Mouse (Mus musculus): ENCODE measurements around the gene Gm10719. TPM values are rescaled to one million over a fixed set of nuclear protein-coding genes. Genes with fewer than 3 reads are reported as not detected.
"Not testable (repeated sequence)": the region's sequence is repeated elsewhere in the genome, so short reads cannot be mapped to it uniquely, and the experiment has no call there.

Gene Gm10719
- polyA plus RNA-seq, 1 experiment from 2014 or later: not detected

DNA sequence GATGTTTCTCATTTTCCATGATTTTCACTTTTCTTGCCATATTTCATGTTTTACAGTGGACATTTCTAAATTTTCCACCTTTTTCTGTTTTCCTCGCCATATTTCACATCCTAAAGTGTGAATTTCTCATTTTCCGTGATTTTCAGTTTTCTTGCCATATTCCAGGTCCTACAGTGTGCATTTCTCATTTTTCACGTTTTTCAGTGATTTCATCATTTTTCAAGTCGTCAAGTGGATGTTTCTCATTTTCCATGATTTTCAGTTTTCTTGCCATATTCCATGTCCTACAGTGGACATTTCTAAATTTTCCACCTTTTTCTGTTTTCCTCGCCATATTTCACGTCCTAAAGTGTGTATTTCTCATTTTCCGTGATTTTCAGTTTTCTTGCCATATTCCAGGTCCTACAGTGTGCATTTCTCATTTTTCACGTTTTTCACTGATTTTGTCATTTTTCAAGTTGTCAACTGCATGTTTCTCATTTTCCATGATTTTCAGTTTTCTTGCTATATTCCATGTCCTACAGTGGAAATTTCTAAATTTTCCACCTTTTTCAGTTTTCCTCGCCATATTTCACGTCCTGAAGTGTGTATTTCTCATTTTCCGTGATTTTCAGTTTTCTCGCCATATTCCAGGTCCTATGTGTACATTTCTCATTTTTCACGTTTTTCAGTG, 6.2 kb downstream of the Gm10719 start, which contains the start of gene Gm10718:
Gm10718 (plus strand) TSS at position 236 of the 673 bp plus-strand sequence.
- DNase-seq (ENCODE audit: low spot score); H3K27me3 ChIP-seq (ENCODE audit: control insufficient read depth, insufficient read depth, low read length); H3K27ac ChIP-seq (ENCODE audit: low read depth, low read length); H3K4me2 ChIP-seq (ENCODE audit: low read depth, low read length, severe bottlenecking); H3K9me3 ChIP-seq (ENCODE audit: control insufficient read depth, low read length); H3K4me3 ChIP-seq (ENCODE audit: low read depth, low read length); H3K9ac ChIP-seq (ENCODE audit: low read length); H3K4me1 ChIP-seq (replicated peaks; ENCODE audit: control insufficient read depth, insufficient read depth, low read length); ATAC-seq (replicated peaks; ENCODE audit: low FRiP score); H3K36me3 ChIP-seq (ENCODE audit: control insufficient read depth, insufficient read depth, low read length): not testable (repeated sequence)
- 71% methylated on average over 9 of the region's 13 CpGs for WGBS

DNA sequence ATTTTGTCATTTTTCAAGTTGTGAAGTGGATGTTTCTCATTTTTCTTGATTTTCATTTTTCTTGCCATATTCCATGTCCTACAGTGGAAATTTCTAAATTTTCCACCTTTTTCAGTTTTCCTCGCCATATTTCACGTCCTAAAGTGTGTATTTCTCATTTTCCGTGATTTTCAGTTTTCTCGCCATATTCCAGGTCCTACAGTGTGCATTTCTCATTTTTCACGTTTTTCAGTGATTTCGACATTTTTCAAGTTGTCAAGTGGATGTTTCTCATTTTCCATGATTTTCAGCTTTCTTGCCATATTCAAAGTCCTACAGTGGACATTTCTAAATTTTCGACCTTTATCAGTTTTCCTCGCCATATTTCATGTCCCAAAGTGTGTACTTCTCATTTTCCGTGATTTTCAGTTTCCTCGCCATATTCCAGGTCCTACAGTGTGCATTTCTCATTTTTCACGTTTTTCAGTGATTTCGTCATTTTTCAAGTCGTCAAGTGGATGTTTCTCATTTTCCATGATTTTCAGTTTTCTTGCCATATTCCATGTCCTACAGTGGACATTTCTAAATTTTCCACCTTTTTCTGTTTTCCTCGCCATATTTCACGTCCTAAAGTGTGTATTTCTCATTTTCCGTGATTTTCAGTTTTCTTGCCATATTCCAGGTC, 6.9 kb downstream of the Gm10719 start:
- not testable (repeated sequence) for H3K27me3 ChIP-seq (ENCODE audit: control insufficient read depth, insufficient read depth, low read length); H3K27ac ChIP-seq (ENCODE audit: low read depth, low read length); H3K4me1 ChIP-seq (replicated peaks; ENCODE audit: control insufficient read depth, insufficient read depth, low read length); H3K9ac ChIP-seq (ENCODE audit: low read length); H3K4me2 ChIP-seq (ENCODE audit: low read depth, low read length, severe bottlenecking); H3K4me3 ChIP-seq (ENCODE audit: low read depth, low read length); H3K36me3 ChIP-seq (ENCODE audit: control insufficient read depth, insufficient read depth, low read length); H3K9me3 ChIP-seq (ENCODE audit: control insufficient read depth, low read length); DNase-seq (ENCODE audit: low spot score); ATAC-seq (replicated peaks; ENCODE audit: low FRiP score)
- 64% methylated on average over 15 of the region's 16 CpGs for WGBS

DNA sequence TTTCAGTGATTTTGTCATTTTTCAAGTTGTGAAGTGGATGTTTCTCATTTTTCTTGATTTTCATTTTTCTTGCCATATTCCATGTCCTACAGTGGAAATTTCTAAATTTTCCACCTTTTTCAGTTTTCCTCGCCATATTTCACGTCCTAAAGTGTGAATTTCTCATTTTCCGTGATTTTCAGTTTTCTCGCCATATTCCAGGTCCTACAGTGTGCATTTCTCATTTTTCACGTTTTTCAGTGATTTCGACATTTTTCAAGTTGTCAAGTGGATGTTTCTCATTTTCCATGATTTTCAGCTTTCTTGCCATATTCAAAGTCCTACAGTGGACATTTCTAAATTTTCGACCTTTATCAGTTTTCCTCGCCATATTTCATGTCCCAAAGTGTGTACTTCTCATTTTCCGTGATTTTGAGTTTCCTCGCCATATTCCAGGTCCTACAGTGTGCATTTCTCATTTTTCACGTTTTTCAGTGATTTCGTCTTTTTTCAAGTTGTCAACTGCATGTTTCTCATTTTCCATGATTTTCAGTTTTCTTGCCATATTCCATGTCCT, 7.8 kb downstream of the Gm10719 start, which contains the start of gene Gm10717:
Gm10717 (plus strand) TSS at position 506 of the 556 bp plus-strand sequence.
- not testable (repeated sequence) for H3K4me2 ChIP-seq (ENCODE audit: low read depth, low read length, severe bottlenecking); ATAC-seq (replicated peaks; ENCODE audit: low FRiP score); H3K4me1 ChIP-seq (replicated peaks; ENCODE audit: control insufficient read depth, insufficient read depth, low read length); H3K9me3 ChIP-seq (ENCODE audit: control insufficient read depth, low read length); H3K36me3 ChIP-seq (ENCODE audit: control insufficient read depth, insufficient read depth, low read length); H3K4me3 ChIP-seq (ENCODE audit: low read depth, low read length); DNase-seq (ENCODE audit: low spot score); H3K27me3 ChIP-seq (ENCODE audit: control insufficient read depth, insufficient read depth, low read length); H3K9ac ChIP-seq (ENCODE audit: low read length); H3K27ac ChIP-seq (ENCODE audit: low read depth, low read length)
- 68% methylated on average over 12 of the region's 12 CpGs for WGBS

DNA sequence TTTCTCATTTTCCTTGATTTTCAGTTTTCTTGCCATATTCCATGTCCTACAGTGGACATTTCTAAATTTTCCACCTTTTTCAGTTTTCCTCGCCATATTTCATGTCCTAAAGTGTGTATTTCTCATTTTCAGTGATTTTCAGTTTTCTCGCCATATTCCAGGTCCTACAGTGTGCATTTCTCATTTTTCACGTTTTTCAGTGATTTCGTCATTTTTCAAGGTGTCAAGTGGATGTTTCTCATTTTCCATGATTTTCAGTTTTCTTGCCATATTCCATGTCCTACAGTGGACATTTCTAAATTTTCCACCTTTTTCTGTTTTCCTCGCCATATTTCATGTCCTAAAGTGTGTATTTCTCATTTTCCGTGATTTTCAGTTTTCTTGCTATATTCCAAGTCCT, 8.4 kb downstream of the Gm10719 start:
- H3K9ac ChIP-seq (ENCODE audit: low read length); H3K9me3 ChIP-seq (ENCODE audit: control insufficient read depth, low read length); H3K4me2 ChIP-seq (ENCODE audit: low read depth, low read length, severe bottlenecking); DNase-seq (ENCODE audit: low spot score); H3K27ac ChIP-seq (ENCODE audit: low read depth, low read length); H3K4me3 ChIP-seq (ENCODE audit: low read depth, low read length); H3K27me3 ChIP-seq (ENCODE audit: control insufficient read depth, insufficient read depth, low read length); H3K36me3 ChIP-seq (ENCODE audit: control insufficient read depth, insufficient read depth, low read length); H3K4me1 ChIP-seq (replicated peaks; ENCODE audit: control insufficient read depth, insufficient read depth, low read length); ATAC-seq (replicated peaks; ENCODE audit: low FRiP score): not testable (repeated sequence)
- WGBS: 68% methylated on average over 4 of the region's 6 CpGs

DNA sequence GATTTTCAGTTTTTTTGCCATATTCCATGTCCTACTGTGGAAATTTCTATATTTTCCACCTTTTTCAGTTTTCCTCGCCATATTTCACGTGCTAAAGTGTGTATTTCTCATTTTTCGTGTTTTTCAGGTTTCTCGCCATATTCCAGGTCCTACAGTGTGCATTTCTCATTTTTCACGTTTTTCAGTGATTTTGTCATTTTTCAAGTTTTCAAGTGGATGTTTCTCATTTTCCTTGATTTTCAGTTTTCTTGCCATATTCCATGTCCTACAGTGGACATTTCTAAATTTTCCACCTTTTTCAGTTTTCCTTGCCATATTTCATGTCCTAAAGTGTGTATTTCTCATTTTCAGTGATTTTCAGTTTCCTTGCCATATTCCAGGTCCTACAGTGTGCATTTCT, 8.9 kb downstream of the Gm10719 start:
- H3K9me3 ChIP-seq (ENCODE audit: control insufficient read depth, low read length); H3K27ac ChIP-seq (ENCODE audit: low read depth, low read length); H3K27me3 ChIP-seq (ENCODE audit: control insufficient read depth, insufficient read depth, low read length); ATAC-seq (replicated peaks; ENCODE audit: low FRiP score); H3K36me3 ChIP-seq (ENCODE audit: control insufficient read depth, insufficient read depth, low read length); H3K4me1 ChIP-seq (replicated peaks; ENCODE audit: control insufficient read depth, insufficient read depth, low read length); H3K9ac ChIP-seq (ENCODE audit: low read length); H3K4me2 ChIP-seq (ENCODE audit: low read depth, low read length, severe bottlenecking); DNase-seq (ENCODE audit: low spot score); H3K4me3 ChIP-seq (ENCODE audit: low read depth, low read length): not testable (repeated sequence)
- 74% methylated on average over 5 of the region's 5 CpGs for WGBS

DNA sequence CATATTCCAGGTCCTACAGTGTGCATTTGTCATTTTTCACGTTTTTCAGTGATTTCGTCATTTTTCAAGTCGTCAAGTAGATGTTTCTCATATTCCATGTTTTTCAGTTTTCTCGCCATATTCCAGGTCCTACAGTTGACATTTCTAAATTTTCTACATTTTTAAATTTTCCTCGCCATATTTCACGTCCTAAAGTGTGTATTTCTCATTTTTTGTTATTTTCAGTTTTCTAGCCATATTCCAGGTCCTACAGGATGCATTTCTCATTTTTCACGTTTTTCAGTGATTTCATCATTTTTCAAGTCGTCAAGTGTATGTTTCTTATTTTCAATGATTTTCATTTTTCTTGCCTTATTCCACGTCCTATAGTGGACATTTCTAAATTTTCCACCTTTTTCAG, 9.5 kb downstream of the Gm10719 start:
- not testable (repeated sequence) for H3K9ac ChIP-seq (ENCODE audit: low read length); DNase-seq (ENCODE audit: low spot score); H3K27me3 ChIP-seq (ENCODE audit: control insufficient read depth, insufficient read depth, low read length); H3K4me2 ChIP-seq (ENCODE audit: low read depth, low read length, severe bottlenecking); H3K36me3 ChIP-seq (ENCODE audit: control insufficient read depth, insufficient read depth, low read length); ATAC-seq (replicated peaks; ENCODE audit: low FRiP score); H3K9me3 ChIP-seq (ENCODE audit: control insufficient read depth, low read length); H3K27ac ChIP-seq (ENCODE audit: low read depth, low read length); H3K4me3 ChIP-seq (ENCODE audit: low read depth, low read length); H3K4me1 ChIP-seq (replicated peaks; ENCODE audit: control insufficient read depth, insufficient read depth, low read length)
- WGBS: 69% methylated on average over 9 of the region's 9 CpGs

DNA sequence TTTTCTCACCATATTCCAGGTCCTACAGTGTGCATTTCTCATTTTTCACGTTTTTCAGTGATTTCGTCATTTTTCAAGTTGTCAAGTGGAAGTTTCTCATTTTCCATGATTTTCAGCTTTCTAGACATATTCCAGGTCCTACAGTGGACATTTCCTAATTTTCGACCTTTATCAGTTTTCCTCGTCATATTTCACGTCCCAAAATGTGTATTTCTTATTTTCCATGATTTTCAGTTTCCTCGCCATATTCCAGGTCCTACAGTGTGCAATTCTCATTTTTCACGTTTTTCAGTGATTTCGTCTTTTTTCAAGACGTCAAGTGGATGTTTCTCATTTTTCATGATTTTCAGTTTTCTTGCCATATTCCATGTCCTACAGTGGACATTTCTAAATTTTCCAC, 10.0 kb downstream of the Gm10719 start:
- DNase-seq (ENCODE audit: low spot score): peak; percentile 51
- H3K4me3 ChIP-seq (ENCODE audit: low read depth, low read length); H3K27ac ChIP-seq (ENCODE audit: low read depth, low read length); H3K9me3 ChIP-seq (ENCODE audit: control insufficient read depth, low read length); H3K36me3 ChIP-seq (ENCODE audit: control insufficient read depth, insufficient read depth, low read length); H3K4me1 ChIP-seq (replicated peaks; ENCODE audit: control insufficient read depth, insufficient read depth, low read length); ATAC-seq (replicated peaks; ENCODE audit: low FRiP score); H3K4me2 ChIP-seq (ENCODE audit: low read depth, low read length, severe bottlenecking); H3K27me3 ChIP-seq (ENCODE audit: control insufficient read depth, insufficient read depth, low read length); H3K9ac ChIP-seq (ENCODE audit: low read length): not testable (repeated sequence)
- 72% methylated on average over 9 of the region's 9 CpGs for WGBS

DNA sequence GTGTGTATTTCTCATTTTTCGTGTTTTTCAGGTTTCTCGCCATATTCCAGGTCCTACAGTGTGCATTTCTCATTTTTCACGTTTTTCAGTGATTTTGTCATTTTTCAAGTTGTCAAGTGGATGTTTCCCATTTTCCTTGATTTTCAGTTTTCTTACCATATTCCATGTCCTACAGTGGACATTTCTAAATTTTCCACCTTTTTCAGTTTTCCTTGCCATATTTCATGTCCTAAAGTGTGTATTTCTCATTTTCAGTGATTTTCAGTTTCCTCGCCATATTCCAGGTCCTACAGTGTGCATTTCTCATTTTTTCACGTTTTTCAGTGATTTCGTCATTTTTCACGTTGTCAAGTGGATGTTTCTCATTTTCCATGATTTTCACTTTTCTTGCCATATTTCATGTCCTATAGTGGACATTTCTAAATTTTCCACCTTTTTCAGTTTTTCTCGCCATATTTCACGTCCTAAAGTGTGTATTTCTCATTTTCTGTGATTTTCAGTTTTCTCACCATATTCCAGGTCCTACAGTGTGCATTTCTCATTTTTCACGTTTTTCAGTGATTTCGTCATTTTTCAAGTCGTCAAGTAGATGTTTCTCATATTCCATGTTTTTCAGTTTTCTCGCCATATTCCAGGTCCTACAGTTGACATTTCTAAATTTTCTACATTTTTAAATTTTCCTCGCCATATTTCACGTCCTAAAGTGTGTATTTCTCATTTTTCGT, 12.2 kb downstream of the Gm10719 start:
- WGBS: 67% methylated on average over 12 of the region's 16 CpGs
- not testable (repeated sequence) for H3K36me3 ChIP-seq (ENCODE audit: control insufficient read depth, insufficient read depth, low read length); H3K4me1 ChIP-seq (replicated peaks; ENCODE audit: control insufficient read depth, insufficient read depth, low read length); H3K9me3 ChIP-seq (ENCODE audit: control insufficient read depth, low read length); H3K27ac ChIP-seq (ENCODE audit: low read depth, low read length); DNase-seq (ENCODE audit: low spot score); H3K9ac ChIP-seq (ENCODE audit: low read length); ATAC-seq (replicated peaks; ENCODE audit: low FRiP score); H3K27me3 ChIP-seq (ENCODE audit: control insufficient read depth, insufficient read depth, low read length); H3K4me2 ChIP-seq (ENCODE audit: low read depth, low read length, severe bottlenecking); H3K4me3 ChIP-seq (ENCODE audit: low read depth, low read length)

All from forebrain, embryonic 11.5 days (tissue).